Mouse (Mus musculus) forebrain, postnatal 0 days (tissue): Measurements from ENCODE around the gene Ugt1a1. TPM values are rescaled to one million over a fixed set of nuclear protein-coding genes. Genes with fewer than 3 reads are reported as not detected.

Experiments
- ATAC-seq: fragments of 200-750 bp; cut with Nextera tagmentation; 2 replicates; pipeline ENCODE4 v1.8.0; 2017; ENCODE audit warnings: mild to moderate bottlenecking, moderate library complexity
- DNase-seq: peaks from one replicate; pipeline ENCODE4 v3.0.0-alpha.2; 2015
- H3K27ac ChIP-seq: fragments of 300-500 bp; sonication (generic); 2 replicates; pipeline ENCODE4 v1.5.1; 2014; ENCODE audit warnings: low read depth, mild to moderate bottlenecking, antibody characterized with exemption, low read length, moderate library complexity, mixed read lengths
- H3K27me3 ChIP-seq: fragments of 300-500 bp; sonication (generic); 2 replicates; pipeline ENCODE4 v1.6.1; 2014; ENCODE audit warnings: mild to moderate bottlenecking, low read length, mixed read lengths; ENCODE audit not compliant: insufficient read depth
- H3K36me3 ChIP-seq: fragments of 300-500 bp; sonication (generic); 2 replicates; pipeline ENCODE4 v1.6.1; 2014; ENCODE audit warnings: mild to moderate bottlenecking, moderate library complexity; ENCODE audit not compliant: insufficient read depth
- H3K4me1 ChIP-seq: fragments of 300-500 bp; sonication (generic); 2 replicates; pipeline ENCODE4 v1.6.1; 2014; ENCODE audit warnings: antibody characterized with exemption; ENCODE audit not compliant: insufficient read depth
- H3K4me2 ChIP-seq: fragments of 300-500 bp; sonication (generic); 2 replicates; pipeline ENCODE4 v1.6.1; 2014; ENCODE audit warnings: low read depth, mild to moderate bottlenecking, moderate library complexity
- H3K4me3 ChIP-seq: fragments of 300-500 bp; sonication (generic); 2 replicates; pipeline ENCODE4 v1.5.1; 2014; ENCODE audit warnings: low read depth, low read length, mixed read lengths
- H3K9ac ChIP-seq: fragments of 300-500 bp; sonication (generic); 2 replicates; pipeline ENCODE4 v1.6.1; 2014; ENCODE audit warnings: mild to moderate bottlenecking
- H3K9me3 ChIP-seq: fragments of 300-500 bp; sonication (generic); 2 replicates; pipeline ENCODE4 v1.6.1; 2016; ENCODE audit warnings: low read length
- CTCF ChIP-seq: sonication (generic); IDR thresholded peaks from 2 replicates; pipeline ENCODE4 v1.5.1; 2016; ENCODE audit warnings: antibody characterized with exemption, control low read depth, low read depth
- WGBS: fragments of 180-500 bp; shearing (Covaris S2); extraction: QIAGEN DNeasy Blood & Tissue Kit; methylation state at CpG from one replicate; pipeline ENCODE4 v1.1.7; 2014; 5-methylcytosine and 5-hydroxymethylcytosine counted together
- polyA plus RNA-seq: library from polyadenylated mRNA; unstranded; fragments of >200 nt; fragmentation: Nextera tagmentation; extraction: Ambion mirVana; gene quantifications from 2 replicates; pipeline ENCODE4 v1.2.1, GENCODE M21; 2015
- total RNA-seq: library from RNA; depleted of rRNA; stranded (reverse); fragments of >200 nt; gene quantifications from 2 replicates; pipeline ENCODE4 v1.2.3, GENCODE M21; 2014

Gene Ugt1a1
- total and polyA plus RNA-seq, 2 experiments from 2014 or later: 0.14 TPM; not detected in 1

DNA sequence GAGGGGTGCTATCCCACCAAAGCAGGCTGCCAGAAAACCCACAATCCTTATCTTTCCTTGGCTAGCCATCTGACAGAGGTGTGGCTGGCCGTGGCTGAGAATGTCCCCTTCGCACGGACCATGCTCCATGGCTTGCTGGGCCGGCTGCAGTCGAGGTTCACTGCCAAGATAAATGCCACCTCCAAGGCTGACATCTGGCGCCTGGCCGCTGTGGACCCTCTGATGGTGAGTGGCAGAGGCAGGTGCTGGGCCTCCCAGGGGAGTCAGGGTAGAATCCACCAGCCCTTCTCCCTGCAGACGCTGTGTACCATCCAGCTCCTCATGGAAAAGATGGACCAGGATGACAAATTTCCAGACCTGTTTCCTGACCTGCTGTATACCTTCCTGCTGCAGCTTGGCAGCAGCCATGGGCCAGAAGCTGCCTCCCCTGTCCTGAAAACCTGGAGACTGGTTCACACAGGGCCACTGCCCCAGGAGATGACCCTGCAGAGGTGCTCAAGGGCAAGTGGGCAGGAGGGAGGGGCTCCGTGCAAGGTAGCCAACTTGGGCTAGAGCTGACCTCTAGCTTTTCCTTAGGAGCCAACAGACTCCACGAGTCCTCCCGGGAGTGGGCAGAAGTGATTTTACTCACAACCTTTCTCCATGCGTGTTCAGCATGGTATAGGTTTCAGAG, 43.2 kb downstream of the Ugt1a1 start:
- H3K9ac ChIP-seq: no peak overlapping the region
- WGBS: 90% methylated on average over 12 of the region's 12 CpGs
- H3K4me1 ChIP-seq: no peaks in the 10 kb centered on the region
- DNase-seq (no peak), ATAC-seq (no peak)
- no peak for TF ChIP-seq CTCF
- H3K4me2 ChIP-seq: no peak overlapping the region
- H3K36me3 ChIP-seq: peaks cover 9% of the 10 kb centered on the region
- H3K4me3 ChIP-seq: no peak overlapping the region
- no peak overlapping the region for H3K27ac ChIP-seq
- H3K9me3 ChIP-seq: peaks cover 78% of the 10 kb centered on the region
- H3K27me3 ChIP-seq: no peaks in the 10 kb centered on the region

DNA sequence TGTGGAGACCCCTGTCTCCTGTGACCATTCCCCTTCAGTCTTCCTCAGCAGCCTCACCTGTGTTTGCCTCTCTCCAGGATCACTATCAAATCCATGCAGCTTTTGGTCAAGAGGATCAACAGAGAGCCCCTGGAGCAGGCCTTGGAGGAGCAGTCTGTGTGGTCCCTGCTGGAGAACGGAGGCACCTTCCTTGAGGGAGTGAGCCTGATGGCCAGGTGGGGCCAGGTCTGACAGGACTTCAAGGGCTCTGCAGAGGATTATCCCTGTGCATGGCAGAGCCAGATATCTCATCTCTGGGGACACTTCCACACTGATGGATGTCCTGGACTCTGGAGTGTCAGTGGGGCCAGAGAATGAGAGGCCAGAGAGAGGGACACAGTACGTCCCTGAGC, 43.7 kb downstream of the Ugt1a1 start:
- WGBS: 53% methylated on average over 2 of the region's 2 CpGs
- H3K9me3 ChIP-seq: peaks cover 73% of the 10 kb centered on the region
- H3K4me2 ChIP-seq: no peak overlapping the region
- H3K36me3 ChIP-seq: peaks cover 14% of the 10 kb centered on the region
- no peak overlapping the region for H3K4me3 ChIP-seq
- DNase-seq (no peak), ATAC-seq (0 out of 2 replicates have a peak, but pooled peaks have one; percentile 0)
- no peaks in the 10 kb centered on the region for H3K27me3 ChIP-seq
- no peak overlapping the region for H3K27ac ChIP-seq
- TF ChIP-seq CTCF: no peak
- no peaks in the 10 kb centered on the region for H3K4me1 ChIP-seq
- no peak overlapping the region for H3K9ac ChIP-seq

DNA sequence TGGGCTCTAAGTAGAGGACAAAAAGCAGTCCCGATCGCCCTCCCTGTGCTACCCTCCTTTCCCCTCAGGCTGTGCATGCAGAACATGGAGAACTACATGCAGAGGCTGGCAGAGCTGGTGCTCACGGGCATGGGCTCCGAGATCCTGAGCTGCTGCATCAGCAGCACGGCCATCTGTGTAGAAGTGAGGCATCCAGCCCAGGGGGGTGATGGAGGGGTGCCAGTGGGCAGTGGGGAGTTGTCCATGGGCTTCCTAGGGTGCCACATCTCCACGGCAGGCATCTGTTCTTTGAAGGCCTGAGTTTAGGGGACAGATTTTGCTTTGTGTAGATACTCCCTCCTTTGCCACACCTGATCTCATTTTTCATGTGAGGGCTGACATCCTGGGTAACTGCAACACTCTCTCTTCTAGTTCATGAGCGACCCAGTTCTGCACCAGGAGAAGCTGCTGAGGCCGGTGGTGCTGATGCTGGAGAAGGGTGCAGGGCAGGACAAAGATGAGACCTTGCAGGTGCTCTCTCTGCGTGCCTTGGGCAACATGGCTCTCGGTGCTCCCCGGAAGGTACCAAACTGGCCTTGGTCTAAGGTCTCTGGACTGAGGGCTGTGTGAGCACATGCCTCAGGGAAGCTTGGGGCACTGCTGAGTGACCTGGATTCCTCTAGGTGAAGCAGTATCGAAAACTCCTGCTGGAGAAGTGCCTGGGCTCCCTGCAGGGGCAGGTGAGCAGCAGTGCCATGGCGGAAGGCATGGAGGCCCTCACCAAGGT, 44.4 kb downstream of the Ugt1a1 start:
- H3K36me3 ChIP-seq: peaks cover 21% of the 10 kb centered on the region
- no peak overlapping the region for H3K27ac ChIP-seq
- H3K9ac ChIP-seq: no peak overlapping the region
- H3K4me2 ChIP-seq: no peak overlapping the region
- TF ChIP-seq CTCF: no peak
- no peaks in the 10 kb centered on the region for H3K27me3 ChIP-seq
- WGBS: 80% methylated on average over 13 of the region's 13 CpGs
- ATAC-seq (no peak), DNase-seq (no peak)
- no peak overlapping the region for H3K4me3 ChIP-seq
- no peaks in the 10 kb centered on the region for H3K4me1 ChIP-seq
- peaks cover 65% of the 10 kb centered on the region for H3K9me3 ChIP-seq

DNA sequence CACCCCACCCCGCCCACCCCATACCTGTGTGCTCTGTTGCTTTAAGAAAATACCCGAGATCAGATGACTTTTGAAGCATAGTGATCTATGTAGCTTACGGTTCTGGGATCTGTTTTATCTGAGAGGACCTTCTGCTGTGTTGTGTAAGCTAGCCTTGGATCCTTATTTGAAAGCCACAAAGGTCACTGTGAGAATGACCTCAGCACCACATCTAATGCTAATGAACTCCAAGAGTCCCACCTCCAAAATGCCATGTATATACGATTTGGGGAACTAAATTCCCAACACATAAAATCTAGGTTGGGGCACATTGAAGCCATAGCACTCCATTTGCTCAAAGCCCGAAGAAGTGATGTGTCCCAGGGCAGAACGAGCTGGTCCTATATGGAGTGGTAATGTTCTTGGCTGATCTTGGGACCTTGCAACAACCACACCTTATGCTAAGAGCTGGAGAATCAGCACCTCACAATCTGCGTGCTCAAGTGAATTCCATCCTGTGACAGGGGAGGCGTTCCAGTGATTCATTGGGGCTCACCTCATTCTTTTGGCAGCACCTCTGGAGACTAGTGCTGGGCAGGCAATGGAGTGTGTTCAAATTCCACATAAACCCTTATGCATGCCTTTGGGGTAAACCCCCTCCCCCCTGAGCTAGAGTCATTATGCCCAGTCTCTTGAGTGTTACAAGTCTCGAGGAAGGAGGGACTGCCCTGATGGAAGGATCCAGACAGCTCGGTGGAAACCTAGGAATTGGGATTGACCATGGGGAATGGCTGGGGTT, 45.3 kb downstream of the Ugt1a1 start:
- no peaks in the 10 kb centered on the region for H3K27me3 ChIP-seq
- H3K4me2 ChIP-seq: no peak overlapping the region
- 81% methylated on average over 10 of the region's 10 CpGs for WGBS
- peaks cover 59% of the 10 kb centered on the region for H3K9me3 ChIP-seq
- no peak overlapping the region for H3K4me3 ChIP-seq
- TF ChIP-seq CTCF: no peak
- H3K4me1 ChIP-seq: no peaks in the 10 kb centered on the region
- peaks cover 30% of the 10 kb centered on the region for H3K36me3 ChIP-seq
- no peak overlapping the region for H3K27ac ChIP-seq
- H3K9ac ChIP-seq: no peak overlapping the region
- no peak for DNase-seq
- ATAC-seq: no peak

DNA sequence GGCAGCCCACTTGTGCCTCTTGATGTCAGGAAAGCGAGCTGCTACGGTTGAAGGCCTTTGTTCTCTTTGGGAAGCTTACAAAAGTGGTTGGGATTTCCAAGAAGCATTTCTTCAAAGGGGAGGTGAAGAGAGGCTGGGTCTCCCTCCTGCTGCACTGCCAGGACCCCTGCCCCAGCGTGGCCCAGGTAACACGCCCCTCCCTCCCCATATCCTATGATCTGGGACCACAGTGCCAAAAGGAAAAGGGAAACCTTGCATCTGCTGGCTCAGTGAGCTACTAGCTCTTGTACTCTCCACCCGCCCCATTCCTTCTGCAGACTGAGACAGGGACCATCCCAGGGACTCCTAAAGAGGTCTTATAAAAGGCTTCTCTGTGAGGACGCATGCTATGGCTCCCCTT, 45.9 kb downstream of the Ugt1a1 start:
- Histone ChIP-seq H3K4me2 (no peak overlapping the region), H3K27ac (no peak overlapping the region), H3K4me1 (no peaks in the 10 kb centered on the region), H3K4me3 (no peak overlapping the region), H3K9me3 (peaks cover 53% of the 10 kb centered on the region), H3K9ac (no peak overlapping the region), H3K36me3 (peaks cover 36% of the 10 kb centered on the region), H3K27me3 (no peaks in the 10 kb centered on the region)
- no peak for TF ChIP-seq CTCF
- WGBS: 79% methylated on average over 6 of the region's 6 CpGs
- DNase-seq: no peak
- no peak for ATAC-seq

DNA sequence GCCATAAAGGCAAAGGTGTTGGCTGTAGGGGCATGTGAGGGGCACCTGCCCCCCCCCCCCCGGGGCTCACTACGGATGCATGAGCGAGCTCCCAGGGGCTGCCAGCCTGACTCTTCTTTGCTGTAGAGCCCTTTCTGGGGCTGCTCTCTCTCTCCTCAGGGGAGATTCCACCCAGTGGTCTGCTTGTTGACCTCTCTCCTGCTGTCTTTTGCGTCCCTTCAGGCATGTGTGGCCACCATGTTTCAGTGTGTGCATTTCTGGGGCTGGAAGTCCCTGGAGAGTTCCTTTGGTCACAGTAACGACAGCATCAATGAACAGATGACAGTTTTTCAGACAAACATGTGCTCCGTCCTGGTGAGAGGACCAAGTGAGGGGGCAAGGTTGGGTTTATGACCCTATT, 46.6 kb downstream of the Ugt1a1 start:
- Histone ChIP-seq H3K9ac (no peak overlapping the region), H3K27me3 (no peaks in the 10 kb centered on the region), H3K4me2 (no peak overlapping the region), H3K4me3 (no peak overlapping the region), H3K36me3 (peaks cover 43% of the 10 kb centered on the region), H3K27ac (no peak overlapping the region), H3K9me3 (peaks cover 47% of the 10 kb centered on the region), H3K4me1 (no peaks in the 10 kb centered on the region)
- ATAC-seq: no peak
- no peak for TF ChIP-seq CTCF
- no peak for DNase-seq
- 68% methylated on average over 6 of the region's 6 CpGs for WGBS
